Mouse (Mus musculus): ENCODE measurements around the gene Rex2. TPM values are rescaled to one million over a fixed set of nuclear protein-coding genes. Genes with fewer than 3 reads are reported as not detected.

Rex2 gene
- polyA plus RNA-seq (2012; rRNA removed), result 0.05 TPM in 1 of 2 replicates, not detected in the other

DNA sequence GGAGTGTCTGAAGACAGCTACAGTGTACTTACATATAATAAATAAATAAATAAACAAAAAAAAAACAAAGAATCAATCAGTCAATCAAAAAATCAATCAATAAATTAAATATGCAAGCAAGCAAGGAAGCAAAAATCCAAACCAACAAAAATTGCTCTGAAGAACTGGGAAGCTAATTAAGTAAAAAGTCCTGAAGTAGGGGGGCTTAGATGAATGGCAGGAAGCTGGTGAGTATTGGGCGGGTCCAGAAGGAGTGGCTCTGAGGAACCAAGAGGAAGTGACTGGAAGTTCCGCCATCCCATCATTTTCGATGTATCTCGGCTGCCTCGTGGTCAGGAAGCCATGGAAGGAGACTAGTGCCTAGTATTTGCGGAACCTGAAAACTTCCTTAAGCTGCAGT is at the start of gene Rex2:
Rex2 (plus strand) TSS at position 301 of the 400 bp plus-strand sequence.

Other genes starting within 250 kb of the Rex2 start
- gene Gm21411, start 112.3 kb upstream of the Rex2 start, polyA plus RNA-seq (2012; rRNA removed), result not detected in 2 replicates
- 0.14 and 0.17 TPM in 2 replicates for gene Zfp989, start 49.9 kb upstream of the Rex2 start, polyA plus RNA-seq (2012; rRNA removed)
- gene Zfp991, start 110.2 kb downstream of the Rex2 start, polyA plus RNA-seq (2012; rRNA removed), result 2.4 and 3.4 TPM in 2 replicates